Mouse (Mus musculus) 3134 (cell line): Measurements from ENCODE around the gene Zyx.
A peak's percentile ranks its signal among the peaks of the same experiment; 100 is the strongest.

ENCODE experiments used
- DNase-seq: peaks from one replicate; pipeline ENCODE4 v3.0.0-alpha.2; 2011; ENCODE audit warnings: low spot score; ENCODE audit not compliant: insufficient read length; ENCODE audit errors: extremely low read depth

Gene Zyx

DNA sequence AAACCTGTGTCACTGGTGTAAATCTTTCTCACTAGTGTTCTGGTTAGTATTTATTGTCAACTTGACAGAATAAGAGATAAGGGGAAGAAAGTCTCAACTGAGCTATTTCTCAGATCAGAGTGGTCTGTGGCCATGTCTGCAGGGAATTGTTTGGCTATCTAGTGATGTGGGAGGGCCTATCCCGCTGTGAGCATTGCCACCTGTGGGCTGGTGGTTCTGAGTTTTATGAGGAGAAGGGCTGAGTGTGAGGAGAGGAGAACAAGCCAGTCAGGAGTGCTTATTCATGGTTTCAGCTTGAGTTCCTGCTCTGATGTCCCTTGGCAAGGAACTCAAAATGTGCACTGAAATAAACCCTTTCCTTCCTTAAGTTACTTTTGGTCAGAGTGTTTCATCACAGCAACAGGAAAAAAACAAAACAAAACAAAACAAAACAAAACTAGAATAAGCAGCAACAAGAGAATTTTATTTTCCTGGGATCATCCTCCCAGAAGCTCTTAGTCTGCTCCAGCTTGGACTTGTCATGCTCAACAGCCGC lies 42.4 kb downstream of the Zyx start:
- DNase-seq, result no peak

GRCm38 (mm10) chr6:42395960-42396809 lies 46.8 kb downstream of the Zyx start:
- peak; percentile 59 for DNase-seq

DNA sequence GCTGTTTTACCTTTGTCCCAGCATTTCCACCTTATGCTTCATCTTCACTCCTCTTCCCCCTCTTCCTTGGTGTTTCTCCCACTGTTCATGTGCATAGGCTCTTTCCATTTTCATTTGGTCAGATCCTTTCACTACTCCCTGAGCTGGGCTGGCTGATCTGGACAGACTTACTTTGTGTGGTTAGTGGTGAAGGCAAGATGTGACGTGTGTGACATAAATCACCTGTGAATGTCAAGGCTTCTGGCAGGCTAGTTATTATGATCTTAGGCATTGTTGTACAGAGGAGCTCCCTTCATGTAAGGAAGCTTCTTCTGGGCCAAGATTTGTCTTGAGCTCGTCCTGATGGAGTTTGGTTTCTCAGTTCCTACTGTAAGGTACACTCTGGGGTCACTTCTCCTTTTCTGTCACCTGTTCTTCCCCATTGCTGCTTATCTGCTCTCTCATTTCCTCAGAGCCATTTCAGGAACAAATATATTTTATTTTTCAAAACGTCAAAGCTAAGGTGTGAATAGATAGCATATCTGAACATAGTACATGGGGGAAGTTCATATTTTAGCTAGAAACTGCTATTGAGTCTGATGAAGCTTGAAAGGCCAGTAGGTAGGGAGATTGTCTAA lies 47.7 kb downstream of the Zyx start:
- no peak for DNase-seq

DNA sequence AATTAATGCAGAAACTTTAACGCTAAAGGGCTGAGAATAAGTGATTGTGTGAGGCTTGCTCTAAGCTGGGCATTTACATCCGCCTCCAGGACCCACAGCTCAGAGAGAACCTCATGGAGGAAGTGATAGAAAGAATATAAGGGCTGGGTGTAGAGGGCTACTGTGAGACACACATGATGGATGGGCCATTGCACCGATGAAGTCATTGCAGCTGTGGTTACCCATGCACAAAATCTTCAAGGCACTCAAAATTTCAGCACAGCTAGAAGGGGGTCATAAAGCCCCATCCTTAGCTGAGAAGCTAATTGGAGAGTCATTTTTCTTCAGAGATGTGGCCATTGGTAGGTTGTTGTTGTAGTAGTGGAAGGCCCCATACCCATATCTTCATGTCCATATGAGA lies 48.9 kb downstream of the Zyx start:
- no peak for DNase-seq

GRCm38 (mm10) chr6:42398998-42399397 lies 49.6 kb downstream of the Zyx start:
- no peak for DNase-seq

DNA sequence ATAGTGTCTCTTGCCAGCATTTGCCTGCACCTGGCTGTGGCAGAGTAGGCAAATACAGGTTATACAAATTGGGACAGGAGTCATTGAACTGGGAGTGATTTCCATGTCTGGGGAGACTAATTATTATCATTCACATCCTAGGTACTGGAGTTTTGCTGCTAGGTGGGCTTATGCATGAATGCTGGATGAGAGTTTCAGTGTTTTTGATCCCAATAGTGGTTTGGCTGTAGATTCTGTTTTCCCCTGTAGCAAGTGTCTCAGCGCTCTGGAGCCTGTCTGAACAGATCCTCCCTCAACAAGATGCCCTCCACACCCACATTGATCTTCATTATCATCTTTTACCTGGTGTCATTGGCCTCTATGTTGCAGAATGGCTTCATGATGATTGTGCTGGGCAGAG lies 50.5 kb downstream of the Zyx start, which contains the start of gene Tas2r143:
Gene Tas2r143, plus strand, starts transcription at position 301 of the 400 bp plus-strand sequence.
- DNase-seq, result no peak

DNA sequence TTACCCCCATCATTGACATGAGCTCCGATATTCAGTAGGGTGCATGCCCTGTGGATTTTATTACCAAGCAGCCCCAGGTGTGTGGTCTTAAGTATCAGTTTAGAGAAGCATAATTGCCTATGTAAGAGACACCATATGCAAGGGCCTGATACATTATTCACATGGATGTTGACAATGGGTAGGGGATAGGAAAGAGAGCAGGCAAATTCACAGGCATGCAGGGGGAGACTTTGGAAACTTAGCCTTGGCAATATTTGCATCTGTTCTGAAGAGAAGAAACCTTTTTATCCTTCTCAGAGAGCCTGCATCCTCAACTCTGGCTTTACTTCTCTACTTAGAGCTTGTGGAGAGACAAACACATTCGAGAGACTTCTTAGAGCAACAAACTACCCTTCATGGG lies 55.7 kb downstream of the Zyx start, which contains the start of gene Tas2r135:
Gene Tas2r135, plus strand, starts transcription at position 301 of the 400 bp plus-strand sequence.
- no peak for DNase-seq
